Mouse (Mus musculus): Measurements from ENCODE around the gene Tmem242.

Gene Tmem242

DNA sequence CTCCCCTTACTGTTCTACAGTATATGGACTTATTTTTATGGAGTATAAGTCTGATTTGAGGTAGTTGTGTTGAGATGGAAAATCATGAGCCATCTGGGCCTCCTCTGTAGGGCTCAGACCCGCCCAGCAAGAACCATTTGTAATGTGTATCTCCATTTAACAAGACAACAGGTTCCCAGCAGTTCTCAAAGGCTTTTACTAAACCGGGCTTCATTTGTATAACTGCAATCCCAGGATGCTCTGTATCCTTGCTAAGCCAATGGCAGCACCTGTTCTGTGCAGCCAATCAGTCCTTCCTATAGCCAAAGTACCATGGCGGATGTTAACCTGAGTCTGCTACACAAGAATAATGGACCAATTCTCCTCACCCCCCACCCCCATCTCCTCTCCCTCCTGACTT is 23.5 kb downstream of the Tmem242 start:
- in situ Hi-C loops (cut with MboI, MseI) = no loop called here

DNA sequence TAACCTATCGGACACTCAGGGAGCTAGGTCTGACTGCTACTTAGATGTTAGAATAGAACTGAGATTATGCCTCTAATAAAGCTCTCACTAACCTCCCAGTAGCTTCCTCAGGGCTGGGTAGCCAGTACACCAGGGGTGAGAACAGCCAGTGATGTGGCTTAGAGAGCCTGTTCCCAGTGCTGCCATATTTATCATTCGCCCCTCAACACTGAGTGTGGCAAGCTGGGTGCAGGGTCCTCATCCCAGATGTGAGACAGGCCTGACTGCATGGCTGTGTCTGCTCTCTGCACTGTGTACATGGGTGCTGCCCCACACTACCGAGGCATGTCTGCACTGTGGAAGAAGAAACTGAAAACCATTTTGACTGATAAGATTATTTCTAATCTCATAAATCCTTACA is 26.0 kb downstream of the Tmem242 start:
- in situ Hi-C loops (cut with MboI, MseI) = no loop called here

DNA sequence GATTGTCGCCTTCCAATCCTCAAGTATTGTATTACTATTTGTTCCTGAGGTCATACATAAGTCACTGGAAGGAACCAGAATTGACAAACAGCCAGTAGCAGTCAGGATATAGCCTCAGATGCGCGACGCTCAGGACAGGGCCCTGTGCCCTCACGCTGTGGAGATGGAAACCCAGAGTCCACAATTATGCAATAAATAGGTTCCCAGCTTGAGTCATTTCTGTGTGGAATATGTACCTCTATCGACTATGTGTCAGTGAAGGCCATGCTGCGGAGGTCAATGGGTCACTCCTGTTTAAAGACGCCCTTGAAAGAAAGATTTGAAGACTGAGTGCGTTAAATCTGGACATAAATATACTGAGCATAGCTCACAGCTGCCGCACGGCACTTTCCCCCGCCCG is 26.7 kb downstream of the Tmem242 start:
- in situ Hi-C loops (cut with MboI, MseI) = no loop called here

GRCm38 (mm10) chr17:5412740-5413139 is 27.3 kb downstream of the Tmem242 start:
- in situ Hi-C loops (cut with MboI, MseI) = no loop called here

GRCm38 (mm10) chr17:5412301-5412700 is 27.8 kb downstream of the Tmem242 start:
- in situ Hi-C loops (cut with MboI, MseI) = no loop called here

DNA sequence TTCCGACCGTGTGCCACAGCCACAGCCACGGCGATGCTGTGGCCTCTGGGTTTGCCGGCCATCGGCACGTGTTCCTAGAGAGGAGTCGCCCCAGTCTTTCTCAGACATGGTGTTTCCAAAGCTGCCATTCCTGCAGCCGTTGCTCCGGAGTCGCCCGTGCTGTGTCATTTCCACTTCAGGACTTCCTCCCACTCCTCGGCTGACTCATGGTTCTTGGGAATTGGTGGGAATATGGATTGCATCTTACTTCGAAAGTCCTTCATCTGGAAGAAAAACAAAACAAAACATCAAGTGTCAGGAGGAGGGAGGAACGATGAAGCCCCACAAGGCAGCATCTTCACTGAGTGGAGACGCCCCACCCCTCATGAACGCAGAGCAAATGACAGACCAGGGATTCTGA is 28.9 kb downstream of the Tmem242 start:
- in situ Hi-C loops (cut with MboI, MseI) = no loop called here

GRCm38 (mm10) chr17:5410336-5410735 is 29.7 kb downstream of the Tmem242 start:
- in situ Hi-C loops (cut with MboI, MseI) = no loop called here

DNA sequence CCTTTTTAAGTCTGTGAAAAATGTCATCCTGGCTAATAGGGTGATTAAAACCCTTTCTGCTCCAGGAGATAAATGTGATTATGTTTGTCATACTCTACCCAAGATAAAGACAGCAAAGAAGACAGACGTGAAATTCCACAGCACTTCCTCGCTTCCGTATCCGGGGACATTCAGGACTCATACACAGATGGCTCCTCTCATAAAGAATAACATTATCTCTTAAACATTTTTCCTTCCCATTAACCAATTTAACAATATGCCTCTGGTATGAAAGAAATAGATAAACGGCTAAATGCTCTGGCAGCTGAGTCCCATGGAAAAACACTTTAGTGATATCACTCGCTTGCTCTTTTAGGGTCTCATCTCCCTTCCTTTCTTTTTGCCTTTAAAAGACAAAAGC is 33.0 kb downstream of the Tmem242 start:
- in situ Hi-C loops (cut with MboI, MseI) = loop anchor here (10.0 kb wide), 1 partner anchor 1832 kb away; no protein-coding TSS in a partner anchor

GRCm38 (mm10) chr17:5406566-5406965 is 33.5 kb downstream of the Tmem242 start:
- in situ Hi-C loops (cut with MboI, MseI) = loop anchor here (10.0 kb wide), 1 partner anchor 1832 kb away; no protein-coding TSS in a partner anchor

- in situ Hi-C loops (cut with MboI, MseI) = loop anchor here (10.0 kb wide), 1 partner anchor 1829 kb away; no protein-coding TSS in a partner anchor
Measured at GRCm38 (mm10) chr17:5403885-5404284, 36.2 kb downstream of the Tmem242 start.

GRCm38 (mm10) chr17:5402624-5403023 is 37.4 kb downstream of the Tmem242 start:
- in situ Hi-C loops (cut with MboI, MseI) = loop anchor here (10.0 kb wide), 1 partner anchor 1828 kb away; no protein-coding TSS in a partner anchor

GRCm38 (mm10) chr17:5402069-5402468 is 38.0 kb downstream of the Tmem242 start:
- in situ Hi-C loops (cut with MboI, MseI) = loop anchor here (10.0 kb wide), 1 partner anchor 1827 kb away; no protein-coding TSS in a partner anchor

GRCm38 (mm10) chr17:5401288-5401687 is 38.8 kb downstream of the Tmem242 start:
- in situ Hi-C loops (cut with MboI, MseI) = loop anchor here (10.0 kb wide), 1 partner anchor 1826 kb away; no protein-coding TSS in a partner anchor

- in situ Hi-C loops (cut with MboI, MseI) = loop anchor here (10.0 kb wide), 1 partner anchor 1826 kb away; no protein-coding TSS in a partner anchor
Measured at GRCm38 (mm10) chr17:5400435-5401090, 39.5 kb downstream of the Tmem242 start.

DNA sequence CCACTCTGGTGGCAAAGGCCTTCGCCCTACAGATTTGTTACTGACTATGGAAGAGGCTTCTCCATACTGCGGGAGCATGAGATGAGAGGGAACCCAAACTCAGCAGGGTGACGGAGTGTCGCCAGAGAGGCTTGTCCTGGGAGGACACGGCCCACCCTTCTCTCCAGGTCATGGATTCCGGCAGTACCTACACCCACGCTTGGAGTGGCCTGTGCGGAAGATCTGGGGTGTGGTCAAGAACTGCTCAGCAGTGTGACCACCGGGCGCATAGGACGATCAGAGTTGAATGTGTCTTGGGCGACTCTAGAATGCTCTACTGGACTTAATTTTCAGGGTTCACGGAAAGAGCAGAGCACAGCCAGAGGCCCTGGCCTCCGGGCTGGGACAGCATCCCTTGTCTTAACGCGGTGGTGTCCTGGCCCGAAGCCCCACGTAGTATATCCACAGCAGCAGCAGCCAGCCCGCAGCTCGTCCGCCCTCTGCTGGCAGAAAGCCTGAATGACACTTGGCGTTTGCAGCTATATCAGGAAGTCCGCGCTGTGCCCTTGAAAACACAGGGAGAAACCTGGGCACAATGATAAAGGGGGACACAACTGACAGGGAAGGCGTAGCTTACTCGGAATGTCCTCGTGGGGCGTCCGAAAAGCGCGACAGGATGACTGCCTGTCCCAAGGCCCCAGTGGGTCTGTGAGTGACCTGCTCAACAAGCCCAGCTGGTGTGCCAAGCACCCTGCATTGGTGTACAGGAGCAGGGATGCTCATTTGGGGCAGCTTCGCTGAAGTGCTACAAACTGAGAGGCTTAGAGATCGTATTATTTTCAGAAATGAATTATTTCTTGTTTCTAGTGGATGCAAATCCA is 42.7 kb downstream of the Tmem242 start:
- in situ Hi-C loops (cut with MboI, MseI) = loop anchor here (5.0 kb wide), 1 partner anchor 65 kb away; no protein-coding TSS in a partner anchor

DNA sequence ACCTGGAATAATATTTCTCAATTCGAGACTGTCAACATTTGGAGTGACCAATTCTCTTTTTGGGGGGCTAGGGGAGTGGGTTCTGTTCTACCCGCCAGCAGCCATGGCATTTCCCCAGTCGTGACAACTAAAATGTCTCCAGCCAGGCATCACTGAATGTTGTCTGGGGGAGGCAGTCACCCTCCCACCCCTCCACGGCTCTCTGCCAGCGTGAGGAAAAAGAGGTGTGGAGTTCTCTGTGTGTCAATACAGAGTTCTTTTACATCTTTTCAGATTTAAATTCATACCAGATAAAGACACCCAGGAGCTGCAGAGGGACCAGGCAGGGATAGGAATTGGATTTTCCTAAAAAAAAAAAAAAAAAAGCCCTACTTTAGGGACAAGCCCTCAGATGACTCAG is 43.8 kb downstream of the Tmem242 start:
- in situ Hi-C loops (cut with MboI, MseI) = loop anchor here (5.0 kb wide), 1 partner anchor 64 kb away; no protein-coding TSS in a partner anchor

- in situ Hi-C loops (cut with MboI, MseI) = loop anchor here (5.0 kb wide), 1 partner anchor 63 kb away; no protein-coding TSS in a partner anchor
Measured at GRCm38 (mm10) chr17:5395454-5396205, 44.4 kb downstream of the Tmem242 start.

GRCm38 (mm10) chr17:5390682-5391081 is 49.4 kb downstream of the Tmem242 start:
- in situ Hi-C loops (cut with MboI, MseI) = no loop called here

GRCm38 (mm10) chr17:5388351-5388750 is 51.7 kb downstream of the Tmem242 start:
- in situ Hi-C loops (cut with MboI, MseI) = no loop called here

DNA sequence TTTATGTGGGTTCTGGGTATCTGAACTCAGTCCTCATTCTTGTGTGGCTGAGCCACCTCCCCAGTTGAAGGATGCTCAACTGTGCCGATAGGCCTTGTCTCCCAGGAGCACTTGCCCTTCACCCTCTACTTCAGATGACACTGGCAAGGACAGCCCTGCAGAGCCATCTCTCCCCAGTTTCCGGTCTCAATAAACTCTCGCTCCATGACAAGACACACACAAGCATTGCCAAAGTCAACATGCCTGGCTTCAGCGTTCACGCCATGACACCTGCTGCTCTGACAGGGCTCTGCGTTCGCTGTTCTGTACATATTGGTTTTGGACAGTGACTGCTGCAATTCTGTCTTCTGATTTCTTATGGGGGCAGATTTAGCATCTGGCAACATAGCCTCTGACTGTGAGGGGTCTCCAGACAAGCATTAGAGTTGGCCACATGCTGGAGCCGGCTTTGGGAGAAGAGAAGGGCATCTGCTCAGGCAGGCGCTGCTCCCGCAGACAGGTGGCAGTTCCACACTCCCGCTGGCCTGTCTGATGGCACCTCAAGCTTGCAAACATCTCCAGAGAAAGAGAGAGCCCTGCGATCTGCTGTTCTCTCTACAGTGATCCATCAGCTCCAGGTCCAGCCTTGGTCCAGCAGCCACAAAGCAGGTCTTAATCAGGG is 53.0 kb downstream of the Tmem242 start:
- in situ Hi-C loops (cut with MboI, MseI) = no loop called here

DNA sequence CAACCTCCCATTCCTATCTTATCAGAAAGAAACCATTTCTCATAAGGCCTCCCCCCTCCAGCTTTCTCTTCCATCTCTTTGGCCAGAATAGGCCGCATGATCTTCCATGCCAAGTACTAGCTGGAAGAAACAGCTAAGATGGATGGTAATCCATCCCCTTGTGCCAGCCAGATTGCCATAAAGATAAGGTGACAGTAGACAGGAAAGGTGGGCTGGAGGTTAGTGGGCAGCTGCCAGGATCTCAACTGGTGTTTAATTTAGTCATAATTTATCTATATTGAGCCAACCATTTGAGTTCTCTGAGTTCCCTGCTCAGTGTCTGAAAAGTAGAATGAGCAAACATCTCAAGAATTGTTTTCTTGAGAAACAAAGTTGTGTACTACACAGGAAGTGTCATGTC is 54.4 kb downstream of the Tmem242 start:
- in situ Hi-C loops (cut with MboI, MseI) = no loop called here

Measured in T-helper 1 cell (primary cell).